Mouse (Mus musculus): Measurements from ENCODE around the gene Krtap7-1. TPM values are rescaled to one million over a fixed set of nuclear protein-coding genes. Genes with fewer than 3 reads are reported as not detected.

Gene Krtap7-1
- not detected in 2 replicates for polyA plus RNA-seq (2014; fragmentation: Nextera tagmentation; extraction: Ambion mirVana)

DNA sequence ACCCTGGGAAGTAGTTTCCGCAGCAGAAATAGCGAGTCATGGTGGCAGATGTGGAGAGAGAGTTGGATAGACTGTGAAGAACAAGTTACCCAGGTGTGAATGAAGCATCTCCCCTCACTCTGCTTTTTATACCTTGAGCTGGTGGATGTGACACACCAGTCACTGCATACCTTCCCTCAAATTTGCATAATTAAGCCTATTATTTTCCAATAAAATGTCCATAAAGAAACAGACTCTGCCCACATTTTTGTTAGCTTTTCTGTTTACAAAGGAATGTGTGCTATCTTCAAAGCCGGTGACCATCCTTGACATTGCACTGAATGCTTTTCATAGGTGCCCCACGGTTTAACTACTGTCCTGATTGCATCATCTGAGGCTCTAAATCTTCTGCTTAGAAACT, at the start of gene Krtap7-1:
TSS of gene Krtap7-1 (minus strand) at position 101 of the 400 bp plus-strand sequence.
- Histone ChIP-seq H3K4me1 (ENCODE audit: control insufficient read depth, insufficient read depth, low read length) (no peaks in the 10 kb centered on the region), H3K4me3 (ENCODE audit: low read depth, low read length) (no peak within 1 kb of the TSS), H3K27ac (replicated peaks; ENCODE audit: low read depth, low read length) (no peak within 1 kb of the TSS), H3K36me3 (ENCODE audit: control insufficient read depth, insufficient read depth, low read length) (no peaks in the 10 kb centered on the region), H3K4me2 (ENCODE audit: low read depth, severe bottlenecking) (no peak within 1 kb of the TSS), H3K27me3 (ENCODE audit: control insufficient read depth, insufficient read depth, low read length) (no peaks in the 10 kb centered on the region), H3K9ac (ENCODE audit: low read length) (no peak within 1 kb of the TSS), H3K9me3 (ENCODE audit: control insufficient read depth, low read length) (no peaks in the 10 kb centered on the region)
- DNase-seq (ENCODE audit: low spot score) (no peak), ATAC-seq (ENCODE audit: insufficient number of reproducible peaks, low FRiP score, low TSS enrichment, low read depth) (no peak)
- 90% methylated on average over 4 of the region's 4 CpGs for WGBS

DNA sequence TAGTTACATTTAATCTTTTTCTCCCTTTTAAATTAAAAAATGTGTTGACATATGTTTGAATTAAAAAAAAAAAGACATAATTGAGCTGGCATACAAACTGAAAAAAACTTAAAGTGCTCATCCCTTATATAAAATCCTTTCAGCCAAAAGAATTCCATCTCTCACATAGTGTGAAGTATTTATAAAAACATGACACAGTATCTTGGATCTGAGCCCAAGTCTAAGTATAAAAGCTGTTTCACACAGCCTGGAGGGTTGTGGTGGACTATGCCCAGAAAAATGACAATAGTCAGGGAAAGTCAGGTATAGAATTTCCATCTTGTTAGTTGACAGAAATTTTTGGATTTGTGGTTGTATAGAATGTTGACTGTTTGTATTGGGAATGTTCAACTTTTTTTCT, 42.2 kb upstream of the Krtap7-1 start:
- H3K36me3 ChIP-seq (ENCODE audit: control insufficient read depth, insufficient read depth, low read length) = no peaks in the 10 kb centered on the region
- H3K4me1 ChIP-seq (ENCODE audit: control insufficient read depth, insufficient read depth, low read length) = no peaks in the 10 kb centered on the region
- H3K9me3 ChIP-seq (ENCODE audit: control insufficient read depth, low read length) = no peaks in the 10 kb centered on the region
- H3K27me3 ChIP-seq (ENCODE audit: control insufficient read depth, insufficient read depth, low read length) = no peaks in the 10 kb centered on the region
- DNase-seq (ENCODE audit: low spot score) (no peak), ATAC-seq (ENCODE audit: insufficient number of reproducible peaks, low FRiP score, low TSS enrichment, low read depth) (no peak)
- no peak overlapping the region for H3K9ac ChIP-seq (ENCODE audit: low read length)
- no peak overlapping the region for H3K4me3 ChIP-seq (ENCODE audit: low read depth, low read length)
- H3K4me2 ChIP-seq (ENCODE audit: low read depth, severe bottlenecking) = no peak overlapping the region
- H3K27ac ChIP-seq (replicated peaks; ENCODE audit: low read depth, low read length) = no peak overlapping the region

DNA sequence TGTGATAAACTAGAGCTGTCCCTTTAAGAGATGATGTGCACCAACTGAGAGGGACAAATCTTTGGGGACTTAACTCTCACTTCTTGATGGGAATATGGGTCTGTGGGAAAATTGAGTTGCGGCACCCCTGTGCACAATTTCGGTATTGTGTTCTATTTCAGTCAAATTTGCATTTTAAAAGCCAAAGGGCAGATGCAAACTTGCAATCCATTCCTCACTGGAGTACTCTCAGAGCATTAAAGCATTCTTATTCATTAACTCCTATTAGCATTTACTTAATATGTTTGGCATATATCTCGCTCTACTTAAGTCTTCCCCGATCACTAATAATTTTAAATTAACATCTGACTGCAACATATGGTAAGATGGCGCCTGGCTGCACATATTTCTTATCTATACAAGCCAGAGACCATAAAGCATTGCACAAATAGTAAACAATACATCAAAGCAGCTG, 29.9 kb upstream of the Krtap7-1 start:
- H3K4me1 ChIP-seq (ENCODE audit: control insufficient read depth, insufficient read depth, low read length) = no peaks in the 10 kb centered on the region
- no peaks in the 10 kb centered on the region for H3K36me3 ChIP-seq (ENCODE audit: control insufficient read depth, insufficient read depth, low read length)
- no peak overlapping the region for H3K27ac ChIP-seq (replicated peaks; ENCODE audit: low read depth, low read length)
- no peak overlapping the region for H3K4me3 ChIP-seq (ENCODE audit: low read depth, low read length)
- 89% methylated on average over 5 of the region's 5 CpGs for WGBS
- H3K4me2 ChIP-seq (ENCODE audit: low read depth, severe bottlenecking) = no peak overlapping the region
- H3K9me3 ChIP-seq (ENCODE audit: control insufficient read depth, low read length) = no peaks in the 10 kb centered on the region
- DNase-seq (ENCODE audit: low spot score) = no peak
- no peak overlapping the region for H3K9ac ChIP-seq (ENCODE audit: low read length)
- ATAC-seq (ENCODE audit: insufficient number of reproducible peaks, low FRiP score, low TSS enrichment, low read depth) = no peak
- no peaks in the 10 kb centered on the region for H3K27me3 ChIP-seq (ENCODE audit: control insufficient read depth, insufficient read depth, low read length)

DNA sequence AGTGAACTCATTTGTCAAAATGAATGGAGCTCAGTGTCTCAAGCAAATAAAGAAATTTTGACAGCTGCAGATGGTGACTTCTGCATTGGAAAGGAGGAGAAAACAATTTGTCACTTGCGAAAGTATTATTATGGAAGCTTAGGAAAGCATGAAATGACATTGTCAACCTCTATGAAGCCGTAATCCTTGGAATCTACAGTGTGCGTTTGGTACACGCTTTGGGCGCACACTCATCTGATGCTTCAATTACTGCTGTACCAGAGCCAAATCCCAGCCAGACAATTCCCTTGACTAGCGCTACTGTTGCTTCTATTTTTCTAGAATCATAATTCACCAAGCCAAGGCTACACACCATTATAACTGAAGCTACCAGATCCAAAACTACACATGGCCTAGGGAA, 29.2 kb upstream of the Krtap7-1 start:
- Histone ChIP-seq H3K4me2 (ENCODE audit: low read depth, severe bottlenecking) (no peak overlapping the region), H3K27me3 (ENCODE audit: control insufficient read depth, insufficient read depth, low read length) (no peaks in the 10 kb centered on the region), H3K4me1 (ENCODE audit: control insufficient read depth, insufficient read depth, low read length) (no peaks in the 10 kb centered on the region), H3K27ac (replicated peaks; ENCODE audit: low read depth, low read length) (no peak overlapping the region), H3K9ac (ENCODE audit: low read length) (no peak overlapping the region), H3K36me3 (ENCODE audit: control insufficient read depth, insufficient read depth, low read length) (no peaks in the 10 kb centered on the region), H3K9me3 (ENCODE audit: control insufficient read depth, low read length) (no peaks in the 10 kb centered on the region), H3K4me3 (ENCODE audit: low read depth, low read length) (no peak overlapping the region)
- DNase-seq (ENCODE audit: low spot score) (no peak), ATAC-seq (ENCODE audit: insufficient number of reproducible peaks, low FRiP score, low TSS enrichment, low read depth) (no peak)
- WGBS = 94% methylated on average over 6 of the region's 6 CpGs

DNA sequence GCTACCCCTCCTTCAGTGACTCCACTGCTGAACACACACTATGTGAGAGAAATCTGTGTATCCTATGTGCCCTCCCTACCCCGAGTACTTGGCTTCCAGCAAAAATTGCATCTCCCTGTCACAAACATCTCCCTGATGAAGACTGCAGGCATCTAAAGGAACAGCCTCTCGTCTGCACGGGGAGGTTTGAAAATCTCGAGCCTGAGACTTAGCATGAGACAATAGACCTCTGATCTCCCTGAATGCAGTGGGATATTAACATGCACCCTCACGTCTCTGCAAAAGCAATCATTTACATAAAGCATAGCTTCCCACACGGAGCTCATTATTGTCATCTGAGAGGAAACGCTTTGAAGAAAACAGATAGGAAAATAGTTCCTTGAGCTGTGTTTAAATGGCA, 22.4 kb upstream of the Krtap7-1 start:
- DNase-seq (ENCODE audit: low spot score) (no peak), ATAC-seq (ENCODE audit: insufficient number of reproducible peaks, low FRiP score, low TSS enrichment, low read depth) (no peak)
- WGBS = 58% methylated on average over 7 of the region's 7 CpGs
- H3K4me1 ChIP-seq (ENCODE audit: control insufficient read depth, insufficient read depth, low read length) = no peaks in the 10 kb centered on the region
- no peaks in the 10 kb centered on the region for H3K9me3 ChIP-seq (ENCODE audit: control insufficient read depth, low read length)
- no peaks in the 10 kb centered on the region for H3K36me3 ChIP-seq (ENCODE audit: control insufficient read depth, insufficient read depth, low read length)
- no peak overlapping the region for H3K4me3 ChIP-seq (ENCODE audit: low read depth, low read length)
- no peak overlapping the region for H3K27ac ChIP-seq (replicated peaks; ENCODE audit: low read depth, low read length)
- H3K4me2 ChIP-seq (ENCODE audit: low read depth, severe bottlenecking) = no peak overlapping the region
- no peak overlapping the region for H3K9ac ChIP-seq (ENCODE audit: low read length)
- no peaks in the 10 kb centered on the region for H3K27me3 ChIP-seq (ENCODE audit: control insufficient read depth, insufficient read depth, low read length)

DNA sequence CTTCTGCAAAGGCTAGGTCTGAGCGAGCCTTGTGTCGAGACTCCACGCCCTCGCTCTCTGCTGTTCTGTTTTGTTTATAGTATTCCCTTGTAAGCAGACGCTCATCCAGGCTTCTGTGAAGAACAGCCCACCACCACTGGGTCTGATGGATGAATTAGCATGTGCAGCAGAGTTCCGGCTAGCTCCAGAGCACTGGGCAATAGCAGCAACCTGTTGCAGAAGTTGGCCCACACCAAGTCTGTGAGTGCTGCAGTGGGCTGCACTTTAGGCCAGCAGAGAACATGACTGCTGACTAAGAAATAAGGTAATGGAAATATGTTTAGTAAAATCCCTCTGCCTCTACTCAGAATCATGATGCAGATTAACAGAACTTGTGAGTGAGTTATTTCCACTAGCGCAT, 21.7 kb upstream of the Krtap7-1 start:
- Histone ChIP-seq H3K27me3 (ENCODE audit: control insufficient read depth, insufficient read depth, low read length) (no peaks in the 10 kb centered on the region), H3K4me1 (ENCODE audit: control insufficient read depth, insufficient read depth, low read length) (no peaks in the 10 kb centered on the region), H3K9ac (ENCODE audit: low read length) (no peak overlapping the region), H3K4me2 (ENCODE audit: low read depth, severe bottlenecking) (no peak overlapping the region), H3K4me3 (ENCODE audit: low read depth, low read length) (no peak overlapping the region), H3K9me3 (ENCODE audit: control insufficient read depth, low read length) (no peaks in the 10 kb centered on the region), H3K27ac (replicated peaks; ENCODE audit: low read depth, low read length) (no peak overlapping the region), H3K36me3 (ENCODE audit: control insufficient read depth, insufficient read depth, low read length) (no peaks in the 10 kb centered on the region)
- WGBS = 55% methylated on average over 7 of the region's 7 CpGs
- no peak for ATAC-seq (ENCODE audit: insufficient number of reproducible peaks, low FRiP score, low TSS enrichment, low read depth)
- no peak for DNase-seq (ENCODE audit: low spot score)

DNA sequence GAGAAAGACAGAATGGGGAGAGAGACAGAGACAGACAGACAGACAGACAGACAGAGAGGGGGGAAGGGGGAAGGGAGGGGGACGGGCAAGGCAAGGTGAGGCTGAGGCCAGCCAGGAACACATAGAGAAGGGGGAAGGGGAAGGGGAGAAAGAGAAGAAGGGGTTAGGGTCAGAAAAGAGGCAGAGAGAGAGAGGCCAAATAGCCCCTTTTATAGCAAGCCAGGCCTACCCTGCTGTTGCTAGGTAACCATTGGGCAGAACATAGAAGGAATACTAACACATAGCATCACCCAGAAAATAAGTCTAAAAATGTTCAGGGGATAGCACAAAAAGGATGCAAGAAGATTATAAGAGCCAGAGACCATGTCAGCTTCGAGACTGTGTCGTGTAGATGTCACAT, 20.3 kb upstream of the Krtap7-1 start:
- no peaks in the 10 kb centered on the region for H3K9me3 ChIP-seq (ENCODE audit: control insufficient read depth, low read length)
- H3K27me3 ChIP-seq (ENCODE audit: control insufficient read depth, insufficient read depth, low read length) = no peaks in the 10 kb centered on the region
- H3K27ac ChIP-seq (replicated peaks; ENCODE audit: low read depth, low read length) = no peak overlapping the region
- H3K9ac ChIP-seq (ENCODE audit: low read length) = no peak overlapping the region
- 78% methylated on average over 3 of the region's 3 CpGs for WGBS
- H3K4me3 ChIP-seq (ENCODE audit: low read depth, low read length) = no peak overlapping the region
- ATAC-seq (ENCODE audit: insufficient number of reproducible peaks, low FRiP score, low TSS enrichment, low read depth) (no peak), DNase-seq (ENCODE audit: low spot score) (no peak)
- no peak overlapping the region for H3K4me2 ChIP-seq (ENCODE audit: low read depth, severe bottlenecking)
- no peaks in the 10 kb centered on the region for H3K4me1 ChIP-seq (ENCODE audit: control insufficient read depth, insufficient read depth, low read length)
- H3K36me3 ChIP-seq (ENCODE audit: control insufficient read depth, insufficient read depth, low read length) = no peaks in the 10 kb centered on the region

DNA sequence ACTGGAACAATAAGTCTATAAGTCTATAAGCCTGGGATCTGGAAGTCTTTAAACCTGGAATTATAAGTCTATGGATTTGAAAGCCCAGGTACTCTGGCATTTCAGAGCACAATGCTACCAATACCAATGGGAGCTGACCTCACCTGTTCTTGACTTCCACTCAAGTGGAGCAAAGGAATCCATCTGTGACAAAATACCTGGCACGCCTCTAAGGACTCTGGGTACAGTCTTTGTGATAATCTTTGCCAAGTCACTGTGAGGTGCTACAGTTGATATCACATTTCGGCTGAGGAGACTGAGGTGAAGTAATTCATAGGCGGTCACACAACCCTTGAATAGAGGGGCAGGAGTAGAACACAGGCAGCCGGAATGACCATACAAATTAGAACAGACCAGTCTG, 12.9 kb upstream of the Krtap7-1 start:
- no peaks in the 10 kb centered on the region for H3K27me3 ChIP-seq (ENCODE audit: control insufficient read depth, insufficient read depth, low read length)
- H3K9me3 ChIP-seq (ENCODE audit: control insufficient read depth, low read length) = no peaks in the 10 kb centered on the region
- H3K36me3 ChIP-seq (ENCODE audit: control insufficient read depth, insufficient read depth, low read length) = no peaks in the 10 kb centered on the region
- DNase-seq (ENCODE audit: low spot score) (no peak), ATAC-seq (ENCODE audit: insufficient number of reproducible peaks, low FRiP score, low TSS enrichment, low read depth) (no peak)
- H3K4me3 ChIP-seq (ENCODE audit: low read depth, low read length) = no peak overlapping the region
- 94% methylated on average over 4 of the region's 4 CpGs for WGBS
- no peak overlapping the region for H3K9ac ChIP-seq (ENCODE audit: low read length)
- no peak overlapping the region for H3K4me2 ChIP-seq (ENCODE audit: low read depth, severe bottlenecking)
- no peaks in the 10 kb centered on the region for H3K4me1 ChIP-seq (ENCODE audit: control insufficient read depth, insufficient read depth, low read length)
- no peak overlapping the region for H3K27ac ChIP-seq (replicated peaks; ENCODE audit: low read depth, low read length)

DNA sequence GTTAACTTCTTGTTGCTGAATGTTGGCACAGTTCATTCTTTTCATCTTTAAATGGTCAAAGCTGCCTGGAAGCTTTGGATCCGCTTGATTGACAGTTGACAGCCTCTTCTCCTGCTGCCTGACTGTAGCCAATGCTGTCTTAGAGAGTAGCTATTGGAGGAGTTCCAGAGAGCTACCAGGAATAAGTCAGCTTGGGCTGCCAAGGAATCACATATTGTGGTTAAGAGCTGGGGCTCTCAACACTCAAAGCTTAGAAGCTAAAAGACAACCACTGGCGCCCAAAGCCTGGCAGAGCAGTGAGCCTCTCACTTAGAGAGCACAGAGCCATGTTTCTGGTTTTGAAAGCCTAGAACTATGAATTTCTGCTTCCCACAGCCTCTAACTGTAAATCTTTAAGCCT, 12.4 kb upstream of the Krtap7-1 start:
- H3K4me2 ChIP-seq (ENCODE audit: low read depth, severe bottlenecking) = no peak overlapping the region
- H3K4me3 ChIP-seq (ENCODE audit: low read depth, low read length) = no peak overlapping the region
- WGBS = 89% methylated on average over 2 of the region's 2 CpGs
- H3K36me3 ChIP-seq (ENCODE audit: control insufficient read depth, insufficient read depth, low read length) = no peaks in the 10 kb centered on the region
- DNase-seq (ENCODE audit: low spot score) (no peak), ATAC-seq (ENCODE audit: insufficient number of reproducible peaks, low FRiP score, low TSS enrichment, low read depth) (no peak)
- no peaks in the 10 kb centered on the region for H3K9me3 ChIP-seq (ENCODE audit: control insufficient read depth, low read length)
- H3K9ac ChIP-seq (ENCODE audit: low read length) = no peak overlapping the region
- H3K27me3 ChIP-seq (ENCODE audit: control insufficient read depth, insufficient read depth, low read length) = no peaks in the 10 kb centered on the region
- H3K27ac ChIP-seq (replicated peaks; ENCODE audit: low read depth, low read length) = no peak overlapping the region
- H3K4me1 ChIP-seq (ENCODE audit: control insufficient read depth, insufficient read depth, low read length) = no peaks in the 10 kb centered on the region
